Mouse (Mus musculus) regulatory T cell (primary cell): ENCODE results near the gene Car11.

ENCODE experiments used
- in situ Hi-C: fragments of 300-600 bp; cut with MboI, MseI; formaldehyde crosslinking; loops from one replicate; pipeline ENCODE4 v1.15.1; 2025; ENCODE audit warnings: high pct_unique_total_duplicates

Car11 gene

DNA sequence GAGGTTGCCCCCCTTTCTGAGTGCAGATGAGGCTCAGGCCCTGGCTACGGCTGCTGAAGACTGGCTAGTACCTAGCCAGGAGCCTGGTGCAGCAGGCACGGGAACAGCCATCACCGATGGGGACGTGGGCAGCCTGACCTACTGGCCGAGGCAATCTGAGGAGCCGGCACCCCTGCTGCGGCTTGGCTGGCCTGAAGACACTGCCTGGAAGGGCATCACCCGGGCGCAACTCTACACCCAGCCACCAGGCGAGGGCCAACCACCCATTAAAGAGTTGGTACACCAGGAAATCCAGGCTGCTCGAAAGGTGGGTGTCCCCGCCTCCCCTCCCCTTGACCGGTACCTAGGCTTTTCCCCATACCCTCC is 22.7 kb downstream of the Car11 start:
- in situ Hi-C loops, result loop anchor here (10.0 kb wide), 1 partner anchor 1168 kb away; the partner anchor contains the start of gene Nr1h2

DNA sequence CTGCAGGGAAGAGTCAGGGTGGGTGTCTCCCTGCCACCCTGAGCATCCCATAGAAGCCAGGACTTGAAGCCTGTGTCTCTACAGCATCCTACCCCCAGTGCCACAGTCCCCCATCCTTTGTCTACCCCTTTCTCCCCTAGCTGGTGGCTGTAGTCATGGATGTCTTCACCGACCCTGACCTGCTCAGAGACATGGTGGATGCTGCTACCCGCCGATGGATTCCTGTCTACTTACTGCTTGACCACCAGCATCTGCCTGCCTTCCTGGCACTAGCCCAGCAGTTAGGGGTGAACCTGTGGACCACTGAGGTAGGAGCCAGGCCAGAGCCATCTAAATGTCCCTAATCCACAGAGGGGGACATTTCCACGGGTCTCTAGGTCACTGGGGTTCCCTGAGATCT is 23.7 kb downstream of the Car11 start:
- in situ Hi-C loops, result loop anchor here (10.0 kb wide), 1 partner anchor 1168 kb away; the partner anchor contains the start of gene Nr1h2

DNA sequence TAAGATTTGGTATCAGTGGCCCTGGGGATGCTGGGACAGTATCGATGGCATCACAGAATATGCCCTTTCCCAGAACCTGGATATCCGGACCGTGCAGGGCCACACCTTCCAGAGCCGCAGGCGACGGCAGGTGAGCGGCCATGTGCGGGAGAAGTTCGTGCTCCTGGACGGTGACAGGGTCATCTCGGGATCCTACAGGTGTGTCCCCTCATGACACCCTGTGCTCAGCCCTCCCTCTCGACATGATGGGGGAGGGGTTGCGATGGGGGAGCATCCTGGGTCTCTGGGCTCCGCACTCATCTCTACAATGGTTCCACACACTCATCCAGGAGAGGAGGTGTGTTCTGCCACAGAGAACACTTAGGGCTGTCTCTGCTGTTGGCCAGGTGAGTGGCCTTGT is 24.1 kb downstream of the Car11 start:
- in situ Hi-C loops, result loop anchor here (10.0 kb wide), 1 partner anchor 1169 kb away; the partner anchor contains the start of gene Nr1h2

DNA sequence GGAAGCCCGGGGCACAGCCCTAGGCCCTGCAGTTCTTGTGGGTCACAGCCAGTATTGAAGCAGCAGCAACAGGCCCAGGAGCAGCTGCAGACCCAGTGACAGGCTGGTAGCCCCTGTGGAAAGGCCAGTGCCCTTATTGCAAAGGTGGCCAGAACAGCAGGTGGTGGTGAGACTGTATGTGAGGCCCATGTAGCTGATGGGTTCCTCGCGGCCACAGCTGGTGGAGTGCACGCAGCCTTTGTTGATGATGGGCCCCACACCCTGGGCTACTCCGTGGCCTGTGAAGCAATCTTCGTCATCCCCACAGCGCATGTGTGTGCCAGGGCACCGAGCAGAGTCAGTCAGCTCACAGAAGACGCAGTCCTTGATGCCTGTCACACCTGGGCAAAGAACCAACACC is 25.5 kb downstream of the Car11 start:
- in situ Hi-C loops, result loop anchor here (10.0 kb wide), 1 partner anchor 1170 kb away; the partner anchor contains the start of gene Nr1h2

DNA sequence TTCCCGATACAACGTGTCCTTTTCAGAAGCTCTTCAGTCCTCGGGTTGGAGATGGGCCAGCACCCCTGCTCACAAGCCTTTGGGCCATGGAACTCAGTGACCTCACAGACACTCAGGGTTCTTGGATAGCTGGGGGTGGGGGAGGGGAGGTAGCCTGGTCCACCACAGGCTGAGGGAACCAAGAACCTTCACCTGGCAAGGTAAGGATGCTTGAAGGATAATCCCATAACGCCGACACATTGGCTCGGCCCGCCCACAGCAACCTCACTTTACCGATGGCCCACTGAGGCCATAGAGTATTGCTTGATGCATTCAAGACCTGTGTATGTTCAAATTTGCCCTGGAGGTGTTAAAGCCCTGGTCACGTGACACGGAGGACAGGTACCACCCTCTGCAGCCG is 26.1 kb downstream of the Car11 start, which contains the start of gene Spaca4:
Spaca4 (minus strand) TSS at position 101 of the 400 bp plus-strand sequence.
- in situ Hi-C loops, result loop anchor here (10.0 kb wide), 1 partner anchor 1171 kb away; the partner anchor contains the start of gene Nr1h2

DNA sequence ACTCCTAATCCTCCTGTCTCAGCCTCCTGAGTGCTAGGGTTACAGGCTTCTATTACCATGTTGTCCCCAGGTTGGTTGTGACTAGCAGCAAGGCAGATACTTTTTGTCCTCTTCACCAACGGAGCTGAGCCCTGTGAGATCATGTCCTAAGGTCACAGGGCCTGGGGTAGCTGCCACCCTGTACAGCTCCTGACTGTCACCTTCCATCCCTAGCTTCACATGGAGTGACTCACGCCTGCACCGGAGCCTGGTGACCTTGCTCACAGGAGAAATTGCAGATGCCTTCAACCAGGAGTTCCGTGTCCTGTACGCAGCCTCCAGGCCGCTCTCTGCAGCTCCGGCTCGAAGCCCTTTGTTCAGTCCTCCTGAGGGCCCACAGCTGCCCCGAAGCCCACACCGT is 26.8 kb downstream of the Car11 start:
- in situ Hi-C loops, result loop anchor here (10.0 kb wide), 1 partner anchor 1172 kb away; the partner anchor contains the start of gene Nr1h2

DNA sequence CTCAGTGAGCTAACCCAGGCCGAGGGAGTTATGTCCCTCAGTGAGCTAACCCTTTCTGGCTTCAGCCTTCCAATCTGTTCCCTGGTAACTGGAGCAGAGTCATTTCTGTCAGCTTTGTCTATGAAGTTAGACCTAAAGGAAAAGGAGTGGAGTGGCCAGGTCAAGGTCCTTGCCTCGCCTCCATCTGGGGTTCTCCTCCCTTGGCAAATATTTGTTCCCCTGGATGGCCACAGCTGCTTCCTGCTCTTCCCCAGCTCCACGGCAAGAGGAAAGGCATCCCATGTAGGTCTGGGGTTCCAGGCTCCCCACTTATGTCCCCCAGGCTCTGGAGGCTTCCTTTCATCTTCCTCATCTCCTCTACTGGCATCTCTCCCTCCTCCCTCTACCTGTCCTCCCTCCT is 28.0 kb downstream of the Car11 start:
- in situ Hi-C loops, result loop anchor here (10.0 kb wide), 1 partner anchor 1173 kb away; the partner anchor contains the start of gene Nr1h2

DNA sequence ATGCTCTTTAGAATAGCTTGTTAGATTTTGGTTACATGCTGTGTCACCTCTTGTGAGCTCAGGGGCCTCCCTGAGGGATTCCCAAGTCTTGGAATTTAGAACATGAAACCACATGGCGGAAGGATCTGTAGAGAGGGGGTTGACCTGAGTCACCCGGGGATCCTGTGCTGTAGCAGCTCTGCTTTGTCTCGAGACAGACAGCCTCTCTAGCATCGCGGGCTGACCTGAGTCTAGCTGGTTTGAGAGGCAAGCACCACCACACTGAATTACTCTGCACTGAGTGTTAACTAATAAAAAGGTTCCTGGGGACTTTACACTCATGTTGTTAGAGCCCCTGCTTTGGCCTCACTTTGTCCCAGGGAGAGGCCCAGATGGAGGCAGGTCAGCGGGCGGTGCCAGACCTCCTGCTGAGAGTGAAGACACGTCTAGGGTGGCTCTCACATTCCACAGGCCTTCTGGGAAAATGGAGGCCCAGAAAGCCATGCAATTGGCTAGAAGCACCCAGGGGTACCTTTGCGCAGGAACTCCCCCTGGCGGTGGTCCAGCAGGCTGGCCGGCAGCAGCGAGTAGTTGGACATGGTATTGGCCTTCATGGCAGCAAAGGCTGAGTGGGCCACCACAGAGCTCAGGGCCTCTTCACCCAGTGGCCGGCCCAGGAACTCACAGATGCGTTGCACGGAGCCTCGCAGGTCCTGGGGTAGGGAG is 31.2 kb downstream of the Car11 start:
- in situ Hi-C loops, result loop anchor here (5.0 kb wide), 3 partner anchors 76 to 296 kb away; partner anchors contain the start of genes Ccdc114 and Emp3

DNA sequence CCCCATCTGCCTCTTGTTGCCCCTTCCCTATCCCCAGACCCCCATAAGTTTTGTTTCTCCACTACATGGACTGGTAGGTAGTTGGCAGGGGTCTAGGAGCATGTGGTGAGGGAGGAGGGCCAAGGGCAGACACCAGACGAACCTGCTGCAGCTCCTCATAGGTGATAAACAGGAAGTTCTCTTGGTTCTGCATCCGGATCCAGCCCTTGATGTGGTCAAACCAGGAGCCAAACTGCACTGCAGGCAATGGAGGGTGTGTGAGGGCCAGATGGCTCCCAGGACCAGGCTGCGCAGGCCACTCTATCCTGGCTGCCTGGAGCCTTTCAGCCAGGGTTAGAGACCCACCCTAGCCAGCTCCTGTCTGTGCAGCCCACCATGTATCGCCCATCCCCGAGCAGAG is 33.8 kb downstream of the Car11 start:
- in situ Hi-C loops, result loop anchor here (5.0 kb wide), 3 partner anchors 74 to 294 kb away; partner anchors contain the start of genes Ccdc114 and Emp3

DNA sequence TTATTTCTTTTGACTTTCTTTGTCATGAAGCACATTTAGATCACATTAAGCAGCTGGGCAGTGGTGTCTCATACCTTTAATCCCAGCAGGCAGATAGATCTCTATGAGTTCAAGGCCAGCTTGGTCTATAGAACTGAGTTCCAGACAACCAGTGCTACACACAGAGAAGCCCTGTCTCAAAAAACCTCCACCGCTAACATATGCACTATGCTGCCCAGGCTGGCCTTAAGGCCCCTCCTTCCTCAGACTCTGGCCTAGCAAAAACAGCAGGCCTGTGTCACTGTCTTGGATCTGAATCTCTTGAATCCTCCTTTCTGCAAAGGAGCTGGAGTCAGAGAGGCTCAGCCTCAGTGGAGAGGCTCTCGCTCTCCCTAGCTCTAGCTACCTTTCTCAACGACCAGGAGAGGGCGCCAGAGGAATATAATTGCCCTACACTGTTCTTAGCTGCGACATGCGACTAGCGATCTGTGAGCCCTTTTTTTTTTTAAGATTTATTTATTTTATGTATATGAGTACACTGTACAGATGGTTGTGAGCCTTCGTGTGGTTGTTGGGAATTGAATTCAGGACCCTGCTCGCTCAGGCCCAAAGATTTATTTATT is 39.6 kb downstream of the Car11 start:
- in situ Hi-C loops, result no loop called here

DNA sequence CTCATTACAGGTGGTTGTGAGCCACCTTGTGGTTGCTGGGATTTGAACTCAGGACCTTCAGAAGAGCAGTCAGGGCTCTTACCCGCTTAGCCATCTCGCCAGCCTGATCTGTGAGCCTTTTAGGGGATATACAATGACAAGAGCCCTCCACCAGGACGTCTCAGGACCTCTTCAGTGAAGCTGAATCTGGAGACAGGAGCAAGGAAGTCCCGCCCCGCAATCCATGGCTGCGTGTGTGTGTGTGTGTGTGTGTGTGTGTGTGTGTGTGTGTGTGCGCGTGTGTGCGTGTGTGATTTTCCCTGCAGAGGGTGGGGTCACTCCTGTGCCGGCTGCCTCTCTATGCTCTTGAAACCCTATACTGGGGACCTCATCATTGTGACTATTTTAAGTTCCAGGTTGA is 40.2 kb downstream of the Car11 start:
- in situ Hi-C loops, result no loop called here

DNA sequence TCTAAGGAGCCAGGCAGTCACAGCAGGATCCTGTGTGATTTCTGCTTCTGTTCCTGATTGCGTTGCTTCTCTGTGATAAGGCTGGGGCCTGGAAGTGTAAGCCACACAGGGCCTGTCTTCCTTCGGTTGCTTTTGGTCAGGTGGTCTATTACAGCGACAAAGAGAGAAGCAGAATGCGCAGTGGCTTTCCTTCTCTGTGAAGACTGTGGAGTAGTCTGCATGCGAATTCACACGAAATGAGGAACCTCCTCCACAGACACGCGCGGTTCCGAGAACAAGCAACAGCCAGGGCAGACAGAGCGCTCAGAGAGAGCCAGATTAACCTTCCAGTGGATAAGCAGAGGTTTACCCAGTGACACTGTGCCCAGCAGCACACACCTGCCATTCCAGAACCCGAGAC is 41.7 kb downstream of the Car11 start:
- in situ Hi-C loops, result no loop called here

DNA sequence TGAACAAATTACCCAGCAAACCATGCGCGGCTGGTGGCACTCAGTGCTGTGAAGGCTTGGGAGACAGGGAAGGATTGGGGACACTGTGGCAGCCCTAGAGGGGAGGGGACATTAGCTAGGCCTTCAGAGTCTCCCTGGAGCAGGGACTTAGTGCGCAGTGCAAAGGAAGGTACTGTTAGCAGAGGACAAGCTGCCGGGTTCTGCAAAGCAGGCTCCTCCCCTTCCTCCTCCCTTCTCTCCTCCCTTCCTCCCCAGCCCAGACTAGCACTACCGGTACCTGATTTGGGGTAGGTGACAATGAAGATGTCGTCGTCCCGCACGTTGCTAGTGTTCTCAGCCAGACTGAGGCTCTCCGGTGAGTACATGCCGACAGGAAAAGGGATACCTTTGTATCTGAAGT is 42.1 kb downstream of the Car11 start:
- in situ Hi-C loops, result no loop called here

DNA sequence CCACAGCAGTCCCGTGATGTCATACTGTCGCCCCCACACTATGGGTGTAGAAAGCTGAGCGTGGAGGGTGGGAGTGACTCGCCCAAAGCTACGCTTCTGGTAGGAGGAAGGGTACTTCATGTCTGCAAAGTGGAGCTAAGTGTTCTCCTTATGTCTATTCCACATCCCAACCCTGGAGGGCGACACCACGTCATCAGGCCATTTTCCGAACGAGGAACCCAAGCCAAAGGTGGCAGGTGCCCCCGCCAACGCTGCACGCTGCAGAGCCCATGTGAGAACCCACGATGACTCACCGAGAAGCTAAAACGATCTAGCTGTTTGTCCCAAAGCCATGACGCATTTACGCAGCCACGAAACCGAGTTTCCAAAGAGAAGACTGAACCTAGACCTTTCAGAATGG is 42.7 kb downstream of the Car11 start:
- in situ Hi-C loops, result no loop called here

DNA sequence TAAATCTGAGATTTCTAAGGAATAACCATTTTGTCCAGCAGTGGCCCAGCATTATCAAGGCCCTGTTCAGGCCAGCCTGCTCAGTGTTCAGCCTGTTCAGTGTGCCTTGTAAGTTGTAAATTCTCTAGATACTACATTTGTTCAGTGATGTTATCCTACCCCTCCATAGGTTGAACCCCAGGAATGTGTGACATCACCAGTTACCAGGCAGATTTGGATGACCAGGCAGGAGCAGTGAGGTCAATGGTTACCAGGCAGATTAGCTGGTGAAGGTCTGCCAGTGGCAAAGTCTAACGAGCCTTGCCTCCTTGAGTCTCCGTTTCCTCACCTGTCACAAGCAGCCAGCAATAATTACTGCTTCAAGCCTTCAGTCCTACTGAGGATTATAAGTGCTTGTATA is 44.7 kb downstream of the Car11 start:
- in situ Hi-C loops, result no loop called here

DNA sequence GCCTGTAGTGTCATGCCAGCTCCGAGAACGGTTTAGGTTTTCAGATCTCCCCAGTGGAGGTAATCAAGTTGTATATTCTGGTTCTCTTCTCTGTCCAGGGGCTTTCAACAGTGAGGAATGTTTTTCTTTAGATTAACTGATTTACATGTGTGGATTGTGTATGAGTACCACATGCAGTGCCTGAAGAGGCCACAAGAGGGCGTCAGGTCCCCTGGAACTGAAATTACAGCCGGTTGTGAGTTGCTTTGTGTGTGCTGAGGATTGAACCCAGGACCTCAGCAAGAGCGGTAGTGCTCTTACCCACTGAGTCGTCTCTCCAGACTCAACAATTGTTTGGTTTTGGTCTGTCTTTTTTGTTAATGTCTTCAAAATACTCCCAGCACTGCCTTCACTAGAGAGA is 46.9 kb downstream of the Car11 start:
- in situ Hi-C loops, result no loop called here

DNA sequence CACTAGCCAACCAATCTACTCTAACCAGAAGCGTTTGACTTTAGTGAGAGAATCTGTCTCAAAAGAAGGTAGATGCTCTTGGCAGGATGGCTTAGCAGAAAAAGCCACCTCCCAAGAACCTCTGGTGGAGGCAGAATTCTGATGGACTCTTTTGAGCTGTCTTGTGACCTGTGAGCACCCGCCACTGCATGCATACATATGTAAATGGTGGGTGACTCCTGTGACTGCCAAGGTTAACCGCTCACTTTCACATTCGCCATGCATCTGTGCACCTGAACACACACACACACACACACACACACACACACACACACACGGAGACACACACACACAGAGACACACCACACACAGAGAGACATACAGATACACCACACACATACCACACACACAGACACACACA is 47.8 kb downstream of the Car11 start:
- in situ Hi-C loops, result no loop called here

DNA sequence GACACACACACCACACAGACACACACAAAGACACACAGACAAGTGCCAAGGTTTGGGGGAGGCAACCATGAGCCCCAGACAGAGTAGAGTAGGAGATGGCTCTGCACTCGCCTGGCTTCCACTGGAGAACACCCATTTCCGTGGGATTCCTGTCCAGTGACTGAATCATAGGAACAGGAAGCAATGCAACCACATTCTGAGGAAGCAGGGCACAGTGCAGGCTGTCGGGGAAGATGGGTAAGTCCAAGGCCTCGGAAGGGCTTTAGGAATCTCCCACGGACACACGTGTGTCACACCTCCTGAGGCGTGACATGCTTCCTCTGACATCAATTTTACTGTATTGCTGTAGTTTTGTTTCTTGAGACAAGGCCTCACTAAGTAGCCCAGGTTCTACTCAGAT is 48.5 kb downstream of the Car11 start:
- in situ Hi-C loops, result no loop called here

DNA sequence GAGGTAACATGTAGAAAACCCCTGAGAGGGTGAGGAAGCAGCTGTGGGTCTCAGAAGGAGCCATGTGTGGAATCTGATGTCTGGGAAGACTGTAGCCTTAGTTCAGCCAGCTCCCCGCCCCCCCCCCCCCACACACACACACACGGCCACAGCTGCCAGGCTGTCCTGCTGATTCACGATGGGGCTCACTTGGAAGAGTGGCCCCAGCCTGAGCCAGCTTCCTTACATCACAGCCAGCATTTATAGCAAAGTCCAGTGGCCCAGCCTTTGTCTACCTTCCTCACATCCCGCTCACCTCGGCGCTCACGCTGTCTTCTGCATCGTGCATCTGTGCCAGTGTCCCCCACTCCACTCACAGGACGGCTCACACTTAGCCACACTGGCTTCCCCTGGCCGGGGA is 49.8 kb downstream of the Car11 start:
- in situ Hi-C loops, result no loop called here

DNA sequence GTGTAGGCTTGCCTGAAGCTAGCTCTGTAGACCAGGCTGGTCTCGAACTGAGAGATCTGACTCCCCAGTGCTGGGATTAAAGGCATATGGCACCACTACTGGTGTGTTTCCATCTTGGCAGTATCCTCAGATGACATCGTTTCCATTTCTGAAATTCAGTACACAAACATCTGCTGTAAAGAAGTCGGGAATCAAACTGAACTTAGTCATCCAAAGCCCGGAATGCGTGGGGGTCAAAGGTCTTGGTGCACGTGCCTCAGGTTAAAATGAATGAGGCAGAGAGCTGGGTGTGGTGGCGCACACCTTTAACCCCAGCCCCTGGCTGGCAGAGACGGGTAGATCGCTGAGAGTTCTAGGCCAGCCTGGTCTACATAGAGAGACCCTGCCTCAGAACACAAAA is 50.5 kb downstream of the Car11 start:
- in situ Hi-C loops, result no loop called here
